Mouse (Mus musculus): Measurements from ENCODE around the gene Dpp4. TPM values are rescaled to one million over a fixed set of nuclear protein-coding genes. Genes with fewer than 3 reads are reported as not detected.

Dpp4 gene
- polyA plus RNA-seq, 1 experiment: not detected

DNA sequence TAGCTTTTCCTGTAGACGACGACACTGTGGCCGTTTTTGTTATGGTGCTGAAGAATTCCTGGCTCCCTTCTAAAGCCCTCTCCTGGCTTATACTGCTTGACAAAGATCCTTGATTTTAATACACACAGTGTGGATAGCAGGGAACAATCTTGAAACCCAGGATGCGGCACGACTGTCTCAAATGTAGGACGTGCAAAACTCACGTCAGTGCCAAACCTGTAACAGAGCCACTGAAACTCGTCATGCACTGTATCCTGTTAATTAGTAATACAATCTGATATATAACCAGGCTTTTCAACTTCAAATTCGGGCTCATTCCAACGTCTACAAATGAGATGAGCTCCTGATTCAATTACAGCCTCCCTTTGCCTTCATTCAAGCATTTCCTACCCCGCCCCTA is 38.3 kb downstream of the Dpp4 start:
- Histone ChIP-seq H3K27me3 (ENCODE audit: control insufficient read depth, insufficient read depth, insufficient read length) (no peaks in the 10 kb centered on the region), H3K36me3 (ENCODE audit: control insufficient read depth, insufficient read depth) (no peaks in the 10 kb centered on the region), H3K79me2 (ENCODE audit: control insufficient read depth, insufficient read depth) (no peaks in the 10 kb centered on the region), H3ac (ENCODE audit: control insufficient read depth, insufficient read length, low read depth) (no peak overlapping the region), H3K4me3 (ENCODE audit: insufficient read depth, poor library complexity, severe bottlenecking) (no peak overlapping the region), H3K79me3 (ENCODE audit: low read depth) (no peaks in the 10 kb centered on the region)
- no peak for TF ChIP-seq MYOG (IDR thresholded peaks at IDR 0.05; ENCODE audit: control insufficient read depth, extremely low read depth, insufficient read length)
- TF ChIP-seq FOSL1 (IDR thresholded peaks at IDR 0.05; ENCODE audit: insufficient read depth, low read length, poor library complexity, severe bottlenecking): no peak
- no peak for TF ChIP-seq USF1 (IDR thresholded peaks at IDR 0.05; ENCODE audit: low read depth)
- TF ChIP-seq MAX (IDR thresholded peaks at IDR 0.05): no peak
- no peak for TF ChIP-seq CTCF (IDR thresholded peaks at IDR 0.05; ENCODE audit: control insufficient read depth, insufficient read depth, insufficient read length)
- TF ChIP-seq CEBPB (IDR thresholded peaks at IDR 0.05; ENCODE audit: low read depth): no peak
- TF ChIP-seq MYOD1 (IDR thresholded peaks at IDR 0.05; ENCODE audit: control insufficient read depth, insufficient read length, low read depth): no peak

DNA sequence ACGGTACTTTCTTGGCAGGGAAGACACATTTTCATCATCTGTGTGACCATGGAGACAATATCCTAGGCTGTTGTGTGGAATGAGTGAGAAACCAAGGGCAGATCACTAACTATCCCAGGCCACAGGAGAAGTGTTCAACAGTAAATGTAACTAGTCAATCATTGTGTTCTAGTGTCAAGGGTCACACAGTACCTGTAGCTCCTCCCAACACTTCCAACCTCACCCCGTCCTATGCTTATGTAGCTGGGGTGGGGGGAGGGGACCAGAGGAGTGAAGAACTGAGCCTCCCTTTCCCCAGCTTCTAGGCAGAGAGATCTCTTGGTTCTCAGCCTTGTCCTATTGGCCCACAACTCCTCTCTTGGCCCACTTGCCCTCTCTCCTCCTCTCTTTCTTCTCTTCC is 42.0 kb downstream of the Dpp4 start:
- no peaks in the 10 kb centered on the region for H3K79me2 ChIP-seq (ENCODE audit: control insufficient read depth, insufficient read depth)
- no peaks in the 10 kb centered on the region for H3K79me3 ChIP-seq (ENCODE audit: low read depth)
- H3K4me3 ChIP-seq (ENCODE audit: insufficient read depth, poor library complexity, severe bottlenecking): no peak overlapping the region
- TF ChIP-seq USF1 (IDR thresholded peaks at IDR 0.05; ENCODE audit: low read depth) (no peak), MAX (IDR thresholded peaks at IDR 0.05) (no peak), MYOG (IDR thresholded peaks at IDR 0.05; ENCODE audit: control insufficient read depth, extremely low read depth, insufficient read length) (no peak), FOSL1 (IDR thresholded peaks at IDR 0.05; ENCODE audit: insufficient read depth, low read length, poor library complexity, severe bottlenecking) (no peak), CTCF (IDR thresholded peaks at IDR 0.05; ENCODE audit: control insufficient read depth, insufficient read depth, insufficient read length) (no peak), MYOD1 (IDR thresholded peaks at IDR 0.05; ENCODE audit: control insufficient read depth, insufficient read length, low read depth) (no peak), CEBPB (IDR thresholded peaks at IDR 0.05; ENCODE audit: low read depth) (no peak)
- H3ac ChIP-seq (ENCODE audit: control insufficient read depth, insufficient read length, low read depth): no peak overlapping the region
- no peaks in the 10 kb centered on the region for H3K27me3 ChIP-seq (ENCODE audit: control insufficient read depth, insufficient read depth, insufficient read length)
- no peaks in the 10 kb centered on the region for H3K36me3 ChIP-seq (ENCODE audit: control insufficient read depth, insufficient read depth)

DNA sequence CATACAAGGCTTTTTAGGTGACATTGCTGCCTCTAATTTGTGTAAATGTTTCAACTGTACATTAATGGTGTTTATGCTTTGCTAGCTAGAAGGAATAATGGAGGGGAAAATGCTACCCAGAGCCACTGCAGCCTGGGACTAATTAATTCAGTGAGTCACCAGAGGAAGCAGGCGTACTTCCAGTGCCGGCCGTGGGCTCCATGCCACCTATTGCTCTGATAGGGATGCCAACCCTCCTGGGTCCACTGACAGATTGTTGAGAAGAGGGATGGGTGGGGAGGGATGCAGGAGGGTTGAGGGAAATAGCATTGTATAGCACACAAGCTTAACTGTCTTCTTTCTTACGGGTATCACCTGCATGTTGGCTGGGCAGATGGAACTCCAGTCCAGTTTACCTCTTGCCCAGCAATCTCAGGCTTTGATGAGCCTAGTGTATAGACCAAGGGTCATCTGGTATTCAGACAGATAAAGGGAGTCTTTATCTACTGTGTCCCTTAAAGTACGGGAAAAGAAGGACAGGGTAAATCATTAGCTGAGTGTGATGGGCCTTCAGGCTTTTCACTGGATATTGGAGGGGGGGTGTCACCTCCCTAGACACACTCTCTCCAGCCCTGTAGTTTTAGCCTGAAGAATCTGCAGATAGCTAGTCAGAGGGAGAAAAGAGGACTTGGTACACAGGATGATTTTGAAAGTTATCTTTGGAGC is 43.5 kb downstream of the Dpp4 start:
- no peak for TF ChIP-seq CTCF (IDR thresholded peaks at IDR 0.05; ENCODE audit: control insufficient read depth, insufficient read depth, insufficient read length)
- no peak for TF ChIP-seq MAX (IDR thresholded peaks at IDR 0.05)
- no peak for TF ChIP-seq CEBPB (IDR thresholded peaks at IDR 0.05; ENCODE audit: low read depth)
- no peak for TF ChIP-seq FOSL1 (IDR thresholded peaks at IDR 0.05; ENCODE audit: insufficient read depth, low read length, poor library complexity, severe bottlenecking)
- TF ChIP-seq MYOG (IDR thresholded peaks at IDR 0.05; ENCODE audit: control insufficient read depth, extremely low read depth, insufficient read length): no peak
- no peak for TF ChIP-seq USF1 (IDR thresholded peaks at IDR 0.05; ENCODE audit: low read depth)
- no peak for TF ChIP-seq MYOD1 (IDR thresholded peaks at IDR 0.05; ENCODE audit: control insufficient read depth, insufficient read length, low read depth)
- H3K27me3 ChIP-seq (ENCODE audit: control insufficient read depth, insufficient read depth, insufficient read length): no peaks in the 10 kb centered on the region
- H3K79me3 ChIP-seq (ENCODE audit: low read depth): no peaks in the 10 kb centered on the region

DNA sequence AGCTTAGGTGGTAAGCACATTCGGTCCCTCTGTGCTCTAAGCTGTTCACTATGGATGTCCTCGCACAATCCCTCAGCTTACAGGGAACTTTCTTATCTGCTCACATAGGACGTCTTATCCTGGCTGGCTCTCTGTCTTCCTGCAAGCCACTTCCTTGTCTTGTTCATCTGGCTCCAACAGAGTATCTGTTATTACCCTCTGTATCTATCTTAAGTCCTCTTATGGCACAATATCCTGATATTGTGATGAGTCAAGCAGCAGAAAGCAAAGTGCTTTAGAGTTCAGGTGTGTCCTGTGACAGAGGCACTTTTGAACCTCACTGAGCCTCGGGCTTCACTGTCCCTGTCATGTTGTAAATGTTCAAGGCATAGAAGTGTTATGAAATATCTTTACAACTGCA is 48.4 kb downstream of the Dpp4 start:
- Histone ChIP-seq H3K79me3 (ENCODE audit: low read depth) (no peaks in the 10 kb centered on the region), H3ac (ENCODE audit: control insufficient read depth, insufficient read length, low read depth) (no peak overlapping the region), H3K4me3 (ENCODE audit: insufficient read depth, poor library complexity, severe bottlenecking) (no peak overlapping the region), H3K79me2 (ENCODE audit: control insufficient read depth, insufficient read depth) (no peaks in the 10 kb centered on the region), H3K36me3 (ENCODE audit: control insufficient read depth, insufficient read depth) (no peaks in the 10 kb centered on the region), H3K27me3 (ENCODE audit: control insufficient read depth, insufficient read depth, insufficient read length) (peaks cover 3% of the 10 kb centered on the region)
- TF ChIP-seq MAX (IDR thresholded peaks at IDR 0.05): no peak
- no peak for TF ChIP-seq CEBPB (IDR thresholded peaks at IDR 0.05; ENCODE audit: low read depth)
- TF ChIP-seq MYOD1 (IDR thresholded peaks at IDR 0.05; ENCODE audit: control insufficient read depth, insufficient read length, low read depth): no peak
- TF ChIP-seq USF1 (IDR thresholded peaks at IDR 0.05; ENCODE audit: low read depth): no peak
- TF ChIP-seq MYOG (IDR thresholded peaks at IDR 0.05; ENCODE audit: control insufficient read depth, extremely low read depth, insufficient read length): no peak
- no peak for TF ChIP-seq FOSL1 (IDR thresholded peaks at IDR 0.05; ENCODE audit: insufficient read depth, low read length, poor library complexity, severe bottlenecking)
- TF ChIP-seq CTCF (IDR thresholded peaks at IDR 0.05; ENCODE audit: control insufficient read depth, insufficient read depth, insufficient read length): no peak

More for the DNA sequence above, 43.5 kb downstream of the Dpp4 start:
- no peak overlapping the region for H3ac ChIP-seq (ENCODE audit: control insufficient read depth, insufficient read length, low read depth)
- no peaks in the 10 kb centered on the region for H3K36me3 ChIP-seq (ENCODE audit: control insufficient read depth, insufficient read depth)
- no peak overlapping the region for H3K4me3 ChIP-seq (ENCODE audit: insufficient read depth, poor library complexity, severe bottlenecking)
- no peaks in the 10 kb centered on the region for H3K79me2 ChIP-seq (ENCODE audit: control insufficient read depth, insufficient read depth)

DNA sequence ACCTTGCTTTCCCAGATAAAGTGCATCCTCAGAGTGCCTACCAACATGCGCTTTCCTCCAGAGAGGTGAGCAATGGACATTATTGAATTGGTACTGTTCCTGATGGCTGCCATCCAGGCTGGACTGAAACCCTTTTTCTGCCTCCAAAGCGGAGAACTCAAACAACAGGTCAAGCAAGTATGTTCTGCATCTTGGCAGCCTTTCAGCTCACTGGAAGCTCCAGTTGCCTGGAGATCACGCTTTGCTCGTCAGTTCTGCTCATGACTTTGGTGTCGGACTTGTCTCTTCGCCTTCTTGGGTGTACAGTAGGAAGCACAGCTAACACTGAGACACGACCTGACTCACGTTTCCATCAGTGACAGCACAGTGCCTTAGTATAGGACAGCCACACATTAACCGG is 49.8 kb downstream of the Dpp4 start:
- Histone ChIP-seq H3K27me3 (ENCODE audit: control insufficient read depth, insufficient read depth, insufficient read length) (peaks cover 3% of the 10 kb centered on the region), H3K79me3 (ENCODE audit: low read depth) (no peaks in the 10 kb centered on the region), H3ac (ENCODE audit: control insufficient read depth, insufficient read length, low read depth) (no peak overlapping the region), H3K36me3 (ENCODE audit: control insufficient read depth, insufficient read depth) (no peaks in the 10 kb centered on the region), H3K79me2 (ENCODE audit: control insufficient read depth, insufficient read depth) (no peaks in the 10 kb centered on the region), H3K4me3 (ENCODE audit: insufficient read depth, poor library complexity, severe bottlenecking) (no peak overlapping the region)
- TF ChIP-seq CEBPB (IDR thresholded peaks at IDR 0.05; ENCODE audit: low read depth): no peak
- TF ChIP-seq MYOD1 (IDR thresholded peaks at IDR 0.05; ENCODE audit: control insufficient read depth, insufficient read length, low read depth): no peak
- TF ChIP-seq MAX (IDR thresholded peaks at IDR 0.05): no peak
- no peak for TF ChIP-seq MYOG (IDR thresholded peaks at IDR 0.05; ENCODE audit: control insufficient read depth, extremely low read depth, insufficient read length)

DNA sequence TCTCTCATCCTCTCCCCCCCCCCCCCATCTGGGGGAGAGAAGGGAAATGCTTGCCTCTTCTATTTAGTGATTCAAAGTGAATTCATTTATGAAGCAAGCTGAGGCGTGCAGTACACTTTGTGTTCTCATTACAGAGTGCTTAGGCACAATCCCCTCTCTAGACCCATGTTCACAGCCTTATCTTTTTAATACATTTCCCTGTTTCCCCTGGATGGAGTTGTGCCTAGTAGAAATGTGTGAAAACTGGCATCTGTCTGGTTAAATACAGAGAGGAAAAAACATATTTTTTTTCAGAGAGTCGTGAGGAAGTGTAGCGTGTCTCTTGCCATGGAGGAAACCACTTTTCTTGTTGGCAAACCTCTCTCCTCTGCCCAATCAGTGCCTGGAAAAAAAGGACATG is 50.5 kb downstream of the Dpp4 start:
- Histone ChIP-seq H3K79me2 (ENCODE audit: control insufficient read depth, insufficient read depth) (no peaks in the 10 kb centered on the region), H3K4me3 (ENCODE audit: insufficient read depth, poor library complexity, severe bottlenecking) (no peak overlapping the region), H3K79me3 (ENCODE audit: low read depth) (no peaks in the 10 kb centered on the region), H3ac (ENCODE audit: control insufficient read depth, insufficient read length, low read depth) (no peak overlapping the region), H3K27me3 (ENCODE audit: control insufficient read depth, insufficient read depth, insufficient read length) (peaks cover 3% of the 10 kb centered on the region), H3K36me3 (ENCODE audit: control insufficient read depth, insufficient read depth) (no peaks in the 10 kb centered on the region)
- TF ChIP-seq CEBPB (IDR thresholded peaks at IDR 0.05; ENCODE audit: low read depth) (no peak), MYOG (IDR thresholded peaks at IDR 0.05; ENCODE audit: control insufficient read depth, extremely low read depth, insufficient read length) (no peak), FOSL1 (IDR thresholded peaks at IDR 0.05; ENCODE audit: insufficient read depth, low read length, poor library complexity, severe bottlenecking) (no peak), MYOD1 (IDR thresholded peaks at IDR 0.05; ENCODE audit: control insufficient read depth, insufficient read length, low read depth) (no peak), CTCF (IDR thresholded peaks at IDR 0.05; ENCODE audit: control insufficient read depth, insufficient read depth, insufficient read length) (no peak), MAX (IDR thresholded peaks at IDR 0.05) (no peak), USF1 (IDR thresholded peaks at IDR 0.05; ENCODE audit: low read depth) (no peak)
